Mouse (Mus musculus) stomach, postnatal 0 days (tissue): ENCODE results near the gene Abl1. TPM values are rescaled to one million over a fixed set of nuclear protein-coding genes. Genes with fewer than 3 reads are reported as not detected.

Experiments
- ATAC-seq: fragments of 200-750 bp; cut with Nextera tagmentation; 2 replicates; pipeline ENCODE4 v1.8.0; 2017; ENCODE audit not compliant: low FRiP score, low TSS enrichment
- DNase-seq: peaks from one replicate; pipeline ENCODE4 v3.0.0-alpha.2; 2016; ENCODE audit warnings: low spot score
- H3K27ac ChIP-seq: fragments of 300-500 bp; sonication (generic); replicated peaks from 2 replicates; pipeline ENCODE4 v1.5.1; 2014; ENCODE audit warnings: mild to moderate bottlenecking, control low read depth
- H3K27me3 ChIP-seq: fragments of 300-500 bp; sonication (generic); 2 replicates; pipeline ENCODE4 v1.6.1; 2014; ENCODE audit warnings: low read length; ENCODE audit not compliant: control insufficient read depth, insufficient read depth
- H3K36me3 ChIP-seq: fragments of 300-500 bp; sonication (generic); 2 replicates; pipeline ENCODE4 v1.6.1; 2014; ENCODE audit warnings: low read length, mixed read lengths; ENCODE audit not compliant: control insufficient read depth, insufficient read depth
- H3K4me1 ChIP-seq: fragments of 300-500 bp; sonication (generic); replicated peaks from 2 replicates; pipeline ENCODE4 v1.6.1; 2014; ENCODE audit warnings: antibody characterized with exemption; ENCODE audit not compliant: control insufficient read depth, insufficient read depth
- H3K4me2 ChIP-seq: fragments of 300-500 bp; sonication (generic); replicated peaks from 2 replicates; pipeline ENCODE4 v1.6.1; 2014; ENCODE audit warnings: low read depth, mild to moderate bottlenecking, control low read depth, moderate library complexity
- H3K4me3 ChIP-seq: fragments of 300-500 bp; sonication (generic); 2 replicates; pipeline ENCODE4 v1.5.1; 2014; ENCODE audit warnings: low read depth, low read length, control low read depth
- H3K9ac ChIP-seq: fragments of 300-500 bp; sonication (generic); 2 replicates; pipeline ENCODE4 v1.6.1; 2014; ENCODE audit warnings: mild to moderate bottlenecking, low read length, control low read depth, mixed read lengths
- H3K9me3 ChIP-seq: fragments of 300-500 bp; sonication (generic); 2 replicates; pipeline ENCODE4 v1.6.1; 2016; ENCODE audit warnings: low read length; ENCODE audit not compliant: control insufficient read depth
- CTCF ChIP-seq: IDR thresholded peaks from 2 replicates; pipeline ENCODE4 v1.5.1; 2016; ENCODE audit warnings: antibody characterized with exemption, low read depth, mild to moderate bottlenecking, moderate library complexity
- EP300 ChIP-seq: optimal IDR thresholded peaks from 2 replicates; pipeline ENCODE3; 2016; ENCODE audit warnings: antibody characterized with exemption
- WGBS: fragments of 180-500 bp; shearing (Covaris S2); extraction: QIAGEN DNeasy Blood & Tissue Kit; methylation state at CpG from one replicate; pipeline ENCODE4 v1.1.7; 2014; 5-methylcytosine and 5-hydroxymethylcytosine counted together
- polyA plus RNA-seq: library from polyadenylated mRNA; unstranded; fragments of >200 nt; fragmentation: Nextera tagmentation; extraction: Ambion mirVana; gene quantifications from 2 replicates; pipeline ENCODE4 v1.2.1, GENCODE M21; 2015

Gene Abl1
- polyA plus RNA-seq, 1 experiment from 2014 or later, result 11.5 TPM

- H3K4me2 ChIP-seq, result no peak overlapping the region
- no peaks in the 10 kb centered on the region for H3K9me3 ChIP-seq
- 17% methylated on average over 4 of the region's 4 CpGs for WGBS
- no peaks in the 10 kb centered on the region for H3K36me3 ChIP-seq
- H3K9ac ChIP-seq, result no peak overlapping the region
- TF ChIP-seq EP300, result no peak
- no peak for TF ChIP-seq CTCF
- no peak overlapping the region for H3K27ac ChIP-seq
- ATAC-seq (no peak), DNase-seq (no peak)
- H3K4me1 ChIP-seq, result no peaks in the 10 kb centered on the region
- H3K27me3 ChIP-seq, result no peaks in the 10 kb centered on the region
- no peak overlapping the region for H3K4me3 ChIP-seq
Observed at GRCm38 (mm10) chr2:31828311-31828825, 140.2 kb downstream of the Abl1 start.

- DNase-seq (no peak), ATAC-seq (no peak)
- Histone ChIP-seq H3K36me3 (no peaks in the 10 kb centered on the region), H3K4me3 (no peak overlapping the region), H3K9ac (no peak overlapping the region), H3K27ac (no peak overlapping the region), H3K4me2 (no peak overlapping the region), H3K27me3 (no peaks in the 10 kb centered on the region), H3K9me3 (no peaks in the 10 kb centered on the region), H3K4me1 (no peaks in the 10 kb centered on the region)
- 67% methylated on average over 10 of the region's 10 CpGs for WGBS
- TF ChIP-seq CTCF, result no peak
Observed at GRCm38 (mm10) chr2:31836091-31836490, 147.9 kb downstream of the Abl1 start.

- no peak for DNase-seq
- H3K9me3 ChIP-seq, result no peaks in the 10 kb centered on the region
- no peak for ATAC-seq
- H3K4me1 ChIP-seq, result no peaks in the 10 kb centered on the region
- H3K4me3 ChIP-seq, result no peak overlapping the region
- no peak overlapping the region for H3K9ac ChIP-seq
- no peak overlapping the region for H3K4me2 ChIP-seq
- TF ChIP-seq CTCF (no peak), EP300 (no peak)
- 32% methylated on average over 6 of the region's 6 CpGs for WGBS
- no peaks in the 10 kb centered on the region for H3K36me3 ChIP-seq
- H3K27me3 ChIP-seq, result no peaks in the 10 kb centered on the region
- no peak overlapping the region for H3K27ac ChIP-seq
Observed at GRCm38 (mm10) chr2:31836985-31837384, 148.8 kb downstream of the Abl1 start.

- DNase-seq, result no peak
- no peak overlapping the region for H3K4me2 ChIP-seq
- no peak overlapping the region for H3K27ac ChIP-seq
- H3K27me3 ChIP-seq, result no peaks in the 10 kb centered on the region; the same call in 1 of the 2 replicates
- H3K4me1 ChIP-seq, result no peaks in the 10 kb centered on the region
- no peak overlapping the region for H3K9ac ChIP-seq
- no peaks in the 10 kb centered on the region for H3K36me3 ChIP-seq
- ATAC-seq, result no peak
- WGBS, result 62% methylated on average over 1 of the region's 1 CpGs
- TF ChIP-seq EP300 (no peak), CTCF (no peak)
- no peaks in the 10 kb centered on the region for H3K9me3 ChIP-seq
- H3K4me3 ChIP-seq, result no peak overlapping the region
Observed at GRCm38 (mm10) chr2:31838868-31839267, 150.7 kb downstream of the Abl1 start.

GRCm38 (mm10) chr2:31844729-31845136 is 156.6 kb downstream of the Abl1 start:
- DNase-seq, result no peak
- Histone ChIP-seq H3K4me3 (no peak overlapping the region), H3K9ac (no peak overlapping the region), H3K36me3 (no peaks in the 10 kb centered on the region), H3K27ac (no peak overlapping the region), H3K4me2 (no peak overlapping the region), H3K27me3 (no peaks in the 10 kb centered on the region; the same call in none of the 2 replicates), H3K4me1 (peaks cover 3% of the 10 kb centered on the region; the same call in 1 of the 2 replicates), H3K9me3 (no peaks in the 10 kb centered on the region)
- TF ChIP-seq EP300 (no peak), CTCF (no peak)
- no peak for ATAC-seq
- 8% methylated on average over 10 of the region's 10 CpGs for WGBS

- Histone ChIP-seq H3K4me1 (peaks cover 3% of the 10 kb centered on the region; the same call in 1 of the 2 replicates), H3K4me3 (peak overlapping the region; percentile 52), H3K27me3 (no peaks in the 10 kb centered on the region; the same call in none of the 2 replicates), H3K9ac (peak overlapping the region; percentile 47), H3K4me2 (peak overlapping the region; percentile 75), H3K9me3 (no peaks in the 10 kb centered on the region), H3K27ac (no peak overlapping the region), H3K36me3 (no peaks in the 10 kb centered on the region)
- WGBS, result 2% methylated on average over 23 of the region's 26 CpGs
- ATAC-seq, result no peak
- TF ChIP-seq CTCF (no peak), EP300 (no peak)
- no peak for DNase-seq
Observed at GRCm38 (mm10) chr2:31845512-31845895, 157.3 kb downstream of the Abl1 start.
